Mouse (Mus musculus) G1E-ER4 (cell line): Measurements from ENCODE around the gene Hbq1b. TPM values are rescaled to one million over a fixed set of nuclear protein-coding genes. Genes with fewer than 3 reads are reported as not detected.
A peak's percentile ranks its signal among the peaks of the same experiment; 100 is the strongest.
"Not testable (repeated sequence)": the region's sequence is repeated elsewhere in the genome, so short reads cannot be mapped to it uniquely, and the experiment has no call there.

Experiments
- GATA1 ChIP-seq: IDR thresholded peaks from one replicate; pipeline ENCODE4 v1.8.0; 2012; ENCODE audit warnings: low read length, inconsistent platforms
- polyA plus RNA-seq: library from polyadenylated mRNA; stranded (reverse); fragments of >175 nt; gene quantifications from 2 replicates; pipeline ENCODE4 v1.2.3, GENCODE M21; 2012

Gene Hbq1b
- polyA plus RNA-seq, 1 experiment = 0.12 TPM

GRCm38 (mm10) chr11:32262674-32263415 lies 23.9 kb upstream of the Hbq1b start:
- TF ChIP-seq GATA1 = no peak

- TF ChIP-seq GATA1 = peak; percentile 39
These were observed 21.5 kb upstream of the Hbq1b start for GRCm38 (mm10) chr11:32265117-32265738.

- no peak for TF ChIP-seq GATA1
These were observed 20.6 kb upstream of the Hbq1b start for GRCm38 (mm10) chr11:32266194-32266593.

- no peak for TF ChIP-seq GATA1
These were observed 20.0 kb upstream of the Hbq1b start for GRCm38 (mm10) chr11:32266776-32267175.

GRCm38 (mm10) chr11:32267188-32267884 lies 19.4 kb upstream of the Hbq1b start, which contains the start of gene Nprl3:
Nprl3 (minus strand) TSS chr11:32267707.
- no peak for TF ChIP-seq GATA1

GRCm38 (mm10) chr11:32267964-32268363 lies 18.8 kb upstream of the Hbq1b start:
- no peak for TF ChIP-seq GATA1

- TF ChIP-seq GATA1 = no peak
These were observed 17.8 kb upstream of the Hbq1b start for GRCm38 (mm10) chr11:32268952-32269351.

GRCm38 (mm10) chr11:32271178-32271577 lies 15.6 kb upstream of the Hbq1b start:
- TF ChIP-seq GATA1 = no peak

GRCm38 (mm10) chr11:32276347-32276746 lies 10.4 kb upstream of the Hbq1b start, which contains the start of gene Hba-x:
Hba-x (plus strand) TSS chr11:32276400.
- no peak for TF ChIP-seq GATA1

GRCm38 (mm10) chr11:32277736-32278457 lies 8.9 kb upstream of the Hbq1b start:
- no peak for TF ChIP-seq GATA1

GRCm38 (mm10) chr11:32278458-32278957 lies 8.3 kb upstream of the Hbq1b start:
- TF ChIP-seq GATA1 = no peak

- no peak for TF ChIP-seq GATA1
These were observed 6.1 kb upstream of the Hbq1b start for GRCm38 (mm10) chr11:32280646-32281045.

- no peak for TF ChIP-seq GATA1
These were observed 5.2 kb upstream of the Hbq1b start for GRCm38 (mm10) chr11:32281416-32282144.

- not testable (repeated sequence) for TF ChIP-seq GATA1
These were observed 3.5 kb upstream of the Hbq1b start, which contains the start of gene Hba-a1 for GRCm38 (mm10) chr11:32283091-32283777. Hba-a1 (plus strand) TSS chr11:32283511.
